Mouse (Mus musculus) liver, embryonic 11.5 days (tissue): ENCODE results near the gene Gm15056. TPM values are rescaled to one million over a fixed set of nuclear protein-coding genes. Genes with fewer than 3 reads are reported as not detected.

Experiments used
- ATAC-seq: fragments of 200-750 bp; cut with Nextera tagmentation; replicated peaks from 2 replicates; pipeline ENCODE4 v1.8.0; 2017; ENCODE audit warnings: moderate number of reproducible peaks, mild to moderate bottlenecking, moderate TSS enrichment, moderate library complexity; ENCODE audit not compliant: low FRiP score
- DNase-seq: peaks from one replicate; pipeline ENCODE4 v3.0.0-alpha.2; 2017; ENCODE audit warnings: low spot score
- H3K27ac ChIP-seq: fragments of 300-500 bp; sonication (generic); 2 replicates; pipeline ENCODE4 v1.5.1; 2014; ENCODE audit warnings: mild to moderate bottlenecking, low read depth, low read length, control low read depth
- H3K27me3 ChIP-seq: fragments of 300-500 bp; sonication (generic); replicated peaks from 2 replicates; pipeline ENCODE4 v1.6.1; 2014; ENCODE audit warnings: low read length, mixed read lengths; ENCODE audit not compliant: control insufficient read depth, insufficient read depth
- H3K36me3 ChIP-seq: fragments of 300-500 bp; sonication (generic); 2 replicates; pipeline ENCODE4 v1.6.1; 2014; ENCODE audit warnings: mild to moderate bottlenecking, low read length, moderate library complexity, mixed read lengths; ENCODE audit not compliant: control insufficient read depth, insufficient read depth
- H3K4me1 ChIP-seq: fragments of 300-500 bp; sonication (generic); replicated peaks from 2 replicates; pipeline ENCODE4 v1.6.1; 2014; ENCODE audit warnings: low read length, mixed read lengths; ENCODE audit not compliant: control insufficient read depth, insufficient read depth
- H3K4me2 ChIP-seq: fragments of 300-500 bp; sonication (generic); 2 replicates; pipeline ENCODE4 v1.6.1; 2014; ENCODE audit warnings: mild to moderate bottlenecking, control low read depth, moderate library complexity
- H3K4me3 ChIP-seq: fragments of 300-500 bp; sonication (generic); 2 replicates; pipeline ENCODE4 v1.5.1; 2014; ENCODE audit warnings: low read depth, low read length, control low read depth
- H3K9ac ChIP-seq: fragments of 300-500 bp; sonication (generic); 2 replicates; pipeline ENCODE4 v1.6.1; 2014; ENCODE audit warnings: low read depth, low read length, control low read depth
- H3K9me3 ChIP-seq: fragments of 300-500 bp; sonication (generic); 2 replicates; pipeline ENCODE4 v1.6.1; 2016; ENCODE audit warnings: low read length, inconsistent platforms, mixed read lengths; ENCODE audit not compliant: control insufficient read depth
- WGBS: fragments of 180-500 bp; shearing (Covaris S2); extraction: QIAGEN DNeasy Blood & Tissue Kit; methylation state at CpG from one replicate; pipeline ENCODE4 v1.1.7; 2014; 5-methylcytosine and 5-hydroxymethylcytosine counted together
- polyA plus RNA-seq: library from polyadenylated mRNA; unstranded; fragments of >200 nt; fragmentation: Nextera tagmentation; extraction: Ambion mirVana; gene quantifications from 2 replicates; pipeline ENCODE4 v1.2.1, GENCODE M21; 2014

The Gm15056 gene
- polyA plus RNA-seq, result not detected in 2 replicates

DNA sequence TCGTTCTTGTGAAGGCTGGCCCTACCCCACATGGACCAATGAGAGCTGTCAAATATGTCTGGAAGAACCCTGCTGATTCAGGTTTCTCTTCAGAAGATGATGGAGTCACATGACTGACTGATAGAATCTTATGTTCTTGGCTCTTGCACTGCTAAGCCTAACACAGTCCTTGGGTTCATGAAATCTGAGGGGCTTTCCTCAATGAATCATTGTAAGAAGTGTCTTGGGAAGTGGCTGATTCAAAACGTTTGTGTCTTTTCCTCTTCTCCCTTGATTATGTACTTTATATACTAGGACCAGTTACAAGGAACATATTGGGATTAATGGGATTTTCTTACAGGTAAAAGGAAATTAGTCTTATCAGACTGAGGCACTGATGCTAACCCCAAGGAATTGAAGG, at the start of gene Gm15056:
Gene Gm15056 (minus strand): TSS at position 101 of the 400 bp plus-strand sequence.
- 45% methylated on average over 2 of the region's 2 CpGs for WGBS
- Histone ChIP-seq H3K4me3 (no peak within 1 kb of the TSS), H3K36me3 (no peaks in the 10 kb centered on the region), H3K27ac (no peak within 1 kb of the TSS), H3K4me2 (no peak within 1 kb of the TSS), H3K9me3 (peaks cover 15% of the 10 kb centered on the region), H3K4me1 (no peaks in the 10 kb centered on the region), H3K27me3 (no peaks in the 10 kb centered on the region), H3K9ac (no peak within 1 kb of the TSS)
- DNase-seq (no peak), ATAC-seq (no peak)

DNA sequence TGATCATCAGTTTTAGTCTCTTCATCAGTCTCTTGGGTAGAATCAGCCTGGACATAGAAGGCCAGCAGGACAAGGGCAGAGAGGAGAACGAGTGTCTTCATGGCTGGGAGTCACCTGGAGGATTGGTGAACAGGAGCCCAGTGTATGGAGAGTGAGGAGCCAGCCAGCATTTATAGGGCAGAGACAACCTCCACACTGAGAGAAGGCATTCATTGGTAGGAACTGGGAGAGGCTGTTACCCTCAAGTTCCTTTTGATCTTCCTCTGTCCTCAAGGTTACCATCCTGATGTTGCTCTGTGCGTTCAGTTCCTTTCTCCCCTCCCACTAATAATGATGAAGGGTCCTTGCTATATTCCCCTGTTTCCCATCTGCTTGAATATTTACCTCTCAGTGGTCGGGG, 42.2 kb upstream of the Gm15056 start, which contains the start of gene AY761185:
Gene AY761185 (minus strand): TSS at position 101 of the 400 bp plus-strand sequence.
- DNase-seq, result no peak
- H3K9ac ChIP-seq, result no peak within 1 kb of the TSS
- H3K27me3 ChIP-seq, result no peaks in the 10 kb centered on the region
- H3K27ac ChIP-seq, result no peak within 1 kb of the TSS
- H3K36me3 ChIP-seq, result no peaks in the 10 kb centered on the region
- no peaks in the 10 kb centered on the region for H3K4me1 ChIP-seq
- 0 out of 2 replicates have a peak, but pooled peaks cover 3% of the 10 kb centered on the region for H3K9me3 ChIP-seq
- H3K4me3 ChIP-seq, result no peak within 1 kb of the TSS
- H3K4me2 ChIP-seq, result no peak within 1 kb of the TSS
- 66% methylated on average over 3 of the region's 3 CpGs for WGBS
- ATAC-seq, result no peak

DNA sequence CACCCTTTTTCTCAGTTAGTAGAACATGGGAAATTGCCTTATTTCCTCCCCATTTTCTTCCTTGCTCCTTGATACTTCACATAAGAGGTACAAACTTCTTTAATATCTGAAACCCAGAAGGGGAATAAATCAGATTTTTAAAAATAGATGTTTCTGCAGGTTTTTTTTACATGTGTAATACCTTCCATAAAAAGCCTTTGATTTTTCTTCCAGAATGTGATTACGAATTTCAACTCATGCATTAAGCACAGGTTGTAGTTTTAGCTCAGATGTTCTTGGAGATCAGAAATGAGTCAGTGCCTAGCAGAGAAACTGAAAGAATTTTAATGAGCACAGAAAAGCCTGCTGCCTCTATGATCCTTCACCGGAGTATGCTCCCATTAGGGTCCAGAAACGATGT, 19.5 kb upstream of the Gm15056 start, which contains the start of gene Gm6040:
Gene Gm6040 (minus strand): TSS at position 101 of the 400 bp plus-strand sequence.
- no peak for DNase-seq
- Histone ChIP-seq H3K36me3 (no peaks in the 10 kb centered on the region), H3K4me1 (no peaks in the 10 kb centered on the region), H3K27ac (no peak within 1 kb of the TSS), H3K27me3 (no peaks in the 10 kb centered on the region), H3K9me3 (peaks cover 4% of the 10 kb centered on the region; the same call in 1 of the 2 replicates), H3K4me2 (no peak within 1 kb of the TSS), H3K4me3 (no peak within 1 kb of the TSS), H3K9ac (no peak within 1 kb of the TSS)
- 69% methylated on average over 3 of the region's 3 CpGs for WGBS
- no peak for ATAC-seq

DNA sequence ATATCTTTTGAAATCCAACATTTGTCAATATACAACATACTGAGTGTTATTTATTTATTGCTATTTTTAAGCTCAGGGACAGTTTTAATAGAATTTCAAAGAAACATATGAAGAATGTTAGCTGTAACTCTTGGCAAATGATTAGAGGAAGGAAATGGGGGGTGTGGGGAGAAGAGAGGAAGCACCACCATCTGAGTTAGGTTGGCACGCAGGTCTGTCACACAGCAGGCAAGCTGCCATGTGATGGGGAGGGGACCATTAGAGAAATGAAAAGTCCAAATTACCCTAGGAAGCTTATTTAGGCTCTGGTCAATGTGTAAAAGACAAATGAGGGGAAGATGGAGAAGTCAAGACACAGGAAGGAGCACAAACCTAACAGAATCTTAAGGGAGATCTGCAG, 9.9 kb upstream of the Gm15056 start:
- no peak overlapping the region for H3K4me2 ChIP-seq
- H3K4me1 ChIP-seq, result no peaks in the 10 kb centered on the region
- WGBS, result 80% methylated on average over 1 of the region's 1 CpGs
- ATAC-seq, result no peak
- no peaks in the 10 kb centered on the region for H3K27me3 ChIP-seq
- H3K27ac ChIP-seq, result no peak overlapping the region
- no peak for DNase-seq
- no peaks in the 10 kb centered on the region for H3K36me3 ChIP-seq
- H3K9ac ChIP-seq, result no peak overlapping the region
- no peaks in the 10 kb centered on the region for H3K9me3 ChIP-seq
- no peak overlapping the region for H3K4me3 ChIP-seq

DNA sequence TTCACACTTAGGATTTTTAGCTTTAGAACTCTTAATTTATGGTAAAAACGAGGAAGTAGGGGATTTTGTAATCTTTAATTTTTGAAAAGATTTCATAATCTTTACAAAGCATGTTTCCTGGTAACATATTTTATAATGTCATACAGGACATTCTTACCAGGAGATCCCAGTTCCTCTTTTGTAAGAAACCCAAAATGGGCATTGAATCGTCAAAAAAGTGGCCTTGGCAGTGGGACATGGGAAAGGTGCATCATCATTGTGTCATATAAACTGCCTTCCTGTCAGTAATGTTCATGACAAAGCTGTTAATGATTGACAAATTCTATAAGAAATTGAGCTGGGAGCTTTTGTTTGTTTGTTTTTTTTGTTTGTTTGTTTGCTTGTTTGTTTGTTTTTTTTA, 5.8 kb upstream of the Gm15056 start:
- Histone ChIP-seq H3K36me3 (no peaks in the 10 kb centered on the region), H3K4me1 (no peaks in the 10 kb centered on the region), H3K27ac (no peak overlapping the region), H3K9ac (no peak overlapping the region), H3K4me3 (no peak overlapping the region), H3K27me3 (no peaks in the 10 kb centered on the region), H3K9me3 (peaks cover 7% of the 10 kb centered on the region; the same call in 1 of the 2 replicates), H3K4me2 (no peak overlapping the region)
- 57% methylated on average over 2 of the region's 2 CpGs for WGBS
- DNase-seq, result no peak
- no peak for ATAC-seq

DNA sequence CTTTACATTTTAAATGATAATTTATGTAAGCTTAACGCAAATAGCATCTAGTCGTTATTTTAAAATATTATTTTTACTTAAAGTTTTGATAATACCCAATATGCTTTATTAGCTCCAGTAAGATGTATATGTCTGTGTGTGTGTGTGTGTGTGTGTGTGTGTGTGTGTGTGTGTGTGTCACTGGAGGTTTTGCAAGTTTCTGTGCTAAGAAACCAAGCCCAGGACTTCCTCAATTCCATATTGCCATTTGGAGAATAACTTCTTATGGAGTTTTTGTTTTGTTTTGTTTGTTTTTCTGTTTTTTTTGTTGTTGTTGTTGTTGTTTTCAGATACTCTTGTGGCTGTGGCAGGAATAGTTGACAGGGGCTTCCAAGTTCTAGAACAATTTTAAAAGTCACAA, 4.7 kb upstream of the Gm15056 start:
- Histone ChIP-seq H3K9me3 (peaks cover 7% of the 10 kb centered on the region; the same call in 1 of the 2 replicates), H3K4me3 (no peak overlapping the region), H3K9ac (no peak overlapping the region), H3K4me2 (no peak overlapping the region), H3K27ac (no peak overlapping the region), H3K27me3 (no peaks in the 10 kb centered on the region), H3K36me3 (no peaks in the 10 kb centered on the region), H3K4me1 (no peaks in the 10 kb centered on the region)
- WGBS, result 85% methylated on average over 2 of the region's 2 CpGs
- DNase-seq, result no peak
- no peak for ATAC-seq

DNA sequence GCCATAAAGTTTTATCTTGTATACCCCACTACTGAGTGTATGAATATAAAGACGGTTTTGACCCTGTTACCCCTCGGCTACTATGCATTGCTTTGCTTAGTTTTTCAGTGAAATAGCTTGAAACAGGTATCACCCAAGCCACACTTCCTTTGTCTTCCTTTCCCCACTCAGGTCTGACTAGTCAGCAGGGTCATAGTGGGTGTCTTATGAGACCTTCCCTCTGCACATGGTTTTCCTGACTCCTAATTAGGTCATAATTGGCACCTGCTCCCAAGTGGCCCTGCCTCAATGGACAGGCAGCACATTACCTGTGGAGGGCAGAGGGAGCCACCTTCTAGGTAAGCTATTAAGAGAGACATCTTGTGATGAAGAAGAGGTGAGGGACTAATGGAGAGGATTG, 10.1 kb downstream of the Gm15056 start, which contains the start of gene Defb33:
Gene Defb33 (plus strand): TSS at position 301 of the 400 bp plus-strand sequence.
- H3K9me3 ChIP-seq, result 0 out of 2 replicates have a peak, but pooled peaks cover 4% of the 10 kb centered on the region
- no peaks in the 10 kb centered on the region for H3K27me3 ChIP-seq
- no peaks in the 10 kb centered on the region for H3K36me3 ChIP-seq
- ATAC-seq, result no peak
- no peak within 1 kb of the TSS for H3K9ac ChIP-seq
- no peak within 1 kb of the TSS for H3K27ac ChIP-seq
- WGBS, result 83% methylated on average over 2 of the region's 2 CpGs
- DNase-seq, result no peak
- H3K4me3 ChIP-seq, result no peak within 1 kb of the TSS
- no peaks in the 10 kb centered on the region for H3K4me1 ChIP-seq
- H3K4me2 ChIP-seq, result no peak within 1 kb of the TSS

DNA sequence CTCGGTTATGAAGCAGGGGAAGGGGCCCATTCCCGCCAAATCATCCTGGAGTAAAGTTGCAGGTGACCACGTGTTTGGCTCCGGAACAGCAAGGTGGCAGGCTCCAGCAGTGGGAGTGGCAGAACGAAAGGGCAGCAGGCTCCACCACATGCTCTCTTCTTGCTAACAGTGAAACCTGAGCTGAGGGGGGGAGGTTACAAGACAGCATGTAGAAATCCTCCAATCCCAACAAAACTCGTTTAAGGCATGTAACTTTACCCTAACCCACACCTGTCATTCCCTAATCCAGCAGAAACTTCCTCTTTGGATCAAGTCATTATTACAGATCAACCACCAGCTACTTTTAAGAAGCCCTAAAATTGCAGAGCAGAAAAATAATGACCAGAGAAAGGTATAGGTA, 27.8 kb downstream of the Gm15056 start:
- no peaks in the 10 kb centered on the region for H3K27me3 ChIP-seq
- H3K4me1 ChIP-seq, result no peaks in the 10 kb centered on the region
- H3K4me3 ChIP-seq, result no peak overlapping the region
- H3K36me3 ChIP-seq, result no peaks in the 10 kb centered on the region
- H3K9ac ChIP-seq, result no peak overlapping the region
- H3K9me3 ChIP-seq, result no peaks in the 10 kb centered on the region
- WGBS, result 36% methylated on average over 6 of the region's 6 CpGs
- DNase-seq, result no peak
- H3K4me2 ChIP-seq, result no peak overlapping the region
- no peak for ATAC-seq
- no peak overlapping the region for H3K27ac ChIP-seq
